Mouse (Mus musculus): ENCODE results near the gene Deup1. TPM values are rescaled to one million over a fixed set of nuclear protein-coding genes. Genes with fewer than 3 reads are reported as not detected.

Gene Deup1
- polyA plus RNA-seq, 1 experiment, result not detected

DNA sequence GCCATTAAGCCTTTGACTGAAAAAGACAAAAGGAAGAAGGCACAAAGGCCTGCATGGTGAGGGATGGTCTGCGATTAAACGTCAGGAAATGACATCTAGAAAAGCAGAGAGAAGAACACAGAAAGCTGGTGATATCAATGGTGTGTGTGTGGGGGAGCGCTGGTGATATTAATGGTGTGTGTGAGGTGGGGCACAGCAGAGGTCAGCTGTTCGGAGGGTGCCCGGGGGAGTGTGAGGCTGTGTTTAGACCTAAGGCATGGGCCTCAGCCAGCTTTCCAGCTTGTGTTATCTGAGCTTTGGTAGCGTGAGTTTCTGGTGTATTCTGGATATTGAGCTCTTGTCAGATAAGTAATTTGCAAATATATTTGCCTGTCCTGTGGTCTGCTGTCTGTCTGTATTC lies 11.3 kb downstream of the Deup1 start:
- no peaks in the 10 kb centered on the region for H3K27me3 ChIP-seq (ENCODE audit: control insufficient read depth, insufficient read depth, insufficient read length)

DNA sequence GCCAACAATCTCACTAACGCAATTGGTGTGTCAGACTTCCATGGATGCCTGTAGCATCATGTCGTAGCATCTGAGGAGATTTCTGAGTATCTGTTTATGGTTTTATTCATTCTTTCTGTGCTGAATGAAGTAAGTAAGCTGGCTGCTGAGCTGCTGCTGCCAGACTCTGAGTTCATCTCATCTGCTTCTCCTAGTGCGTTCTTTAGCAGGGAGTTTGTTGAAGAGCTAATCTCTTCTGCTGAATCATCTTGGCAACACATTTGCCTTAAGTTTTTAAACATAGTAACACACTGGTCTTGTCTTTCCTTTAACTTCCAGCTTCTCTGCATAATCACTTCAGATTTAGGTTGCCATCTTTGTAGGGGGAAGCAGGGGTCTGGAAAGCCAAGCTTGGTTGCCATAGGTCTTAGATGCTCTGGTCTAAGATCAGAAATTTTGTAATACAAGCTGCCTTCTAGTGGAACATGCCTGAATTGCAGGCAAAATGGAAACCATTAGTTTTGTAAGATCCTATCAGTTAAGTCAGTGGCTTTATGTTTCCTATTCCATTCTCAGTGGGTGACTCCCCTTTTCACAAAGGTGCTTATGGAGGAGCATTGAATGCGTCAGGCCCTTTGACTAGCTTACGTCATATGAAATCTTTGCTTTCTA lies 18.3 kb downstream of the Deup1 start:
- Histone ChIP-seq H3K79me2 (ENCODE audit: control insufficient read depth, insufficient read depth) (no peaks in the 10 kb centered on the region), H3K36me3 (ENCODE audit: control insufficient read depth, insufficient read depth) (no peaks in the 10 kb centered on the region), H3K27me3 (ENCODE audit: control insufficient read depth, insufficient read depth, insufficient read length) (no peaks in the 10 kb centered on the region), H3K4me3 (no peak overlapping the region), H3ac (ENCODE audit: control insufficient read depth, insufficient read length) (no peak overlapping the region), H3K4me2 (ENCODE audit: low read depth) (no peak overlapping the region)
- TF ChIP-seq CEBPB (IDR thresholded peaks at IDR 0.05; ENCODE audit: insufficient read depth, poor library complexity, severe bottlenecking) (no peak), MYOG (IDR thresholded peaks at IDR 0.05; ENCODE audit: control insufficient read depth in 1 of 3, insufficient read depth in 1 of 3, insufficient read length in 2 of 3, low read depth in 2 of 3) (no peak), POLR2AphosphoS2 (IDR thresholded peaks at IDR 0.05; ENCODE audit: insufficient read length, low read depth) (no peak), SRF (IDR thresholded peaks at IDR 0.05; ENCODE audit: control insufficient read depth, insufficient read length, low read depth) (no peak), REST (IDR thresholded peaks at IDR 0.05; ENCODE audit: insufficient read depth, insufficient read length) (no peak), MYOD1 (IDR thresholded peaks at IDR 0.05; ENCODE audit: control insufficient read depth in 1 of 3, insufficient read length in 2 of 3, low read depth in 2 of 3) (no peak), MAX (IDR thresholded peaks at IDR 0.05; ENCODE audit: low read depth) (no peak), TCF12 (IDR thresholded peaks at IDR 0.05; ENCODE audit: insufficient read depth, poor library complexity, severe bottlenecking) (no peak), TCF3 (IDR thresholded peaks at IDR 0.05; ENCODE audit: insufficient read length, low read depth) (no peak), E2F4 (IDR thresholded peaks at IDR 0.05; ENCODE audit: insufficient read depth) (no peak)

More for the DNA sequence above, 11.3 kb downstream of the Deup1 start:
- TF ChIP-seq TCF3 (IDR thresholded peaks at IDR 0.05; ENCODE audit: insufficient read length, low read depth), result no peak
- no peak for TF ChIP-seq REST (IDR thresholded peaks at IDR 0.05; ENCODE audit: insufficient read depth, insufficient read length)
- TF ChIP-seq MYOD1 (IDR thresholded peaks at IDR 0.05; ENCODE audit: control insufficient read depth in 1 of 3, insufficient read length in 2 of 3, low read depth in 2 of 3), result no peak
- TF ChIP-seq MYOG (IDR thresholded peaks at IDR 0.05; ENCODE audit: control insufficient read depth in 1 of 3, insufficient read depth in 1 of 3, insufficient read length in 2 of 3, low read depth in 2 of 3), result no peak
- TF ChIP-seq POLR2AphosphoS2 (IDR thresholded peaks at IDR 0.05; ENCODE audit: insufficient read length, low read depth), result no peak
- no peaks in the 10 kb centered on the region for H3K79me2 ChIP-seq (ENCODE audit: control insufficient read depth, insufficient read depth)
- no peak overlapping the region for H3K4me3 ChIP-seq
- H3ac ChIP-seq (ENCODE audit: control insufficient read depth, insufficient read length), result no peak overlapping the region
- H3K36me3 ChIP-seq (ENCODE audit: control insufficient read depth, insufficient read depth), result no peaks in the 10 kb centered on the region
- H3K4me2 ChIP-seq (ENCODE audit: low read depth), result no peak overlapping the region

GRCm38 (mm10) chr9:15607601-15608000 lies 20.1 kb downstream of the Deup1 start:
- no peak overlapping the region for H3K4me3 ChIP-seq
- H3K4me2 ChIP-seq (ENCODE audit: low read depth), result no peak overlapping the region
- no peaks in the 10 kb centered on the region for H3K36me3 ChIP-seq (ENCODE audit: control insufficient read depth, insufficient read depth)
- no peaks in the 10 kb centered on the region for H3K79me2 ChIP-seq (ENCODE audit: control insufficient read depth, insufficient read depth)
- H3K27me3 ChIP-seq (ENCODE audit: control insufficient read depth, insufficient read depth, insufficient read length), result no peaks in the 10 kb centered on the region
- H3ac ChIP-seq (ENCODE audit: control insufficient read depth, insufficient read length), result no peak overlapping the region
- no peak for TF ChIP-seq TCF3 (IDR thresholded peaks at IDR 0.05; ENCODE audit: insufficient read length, low read depth)
- no peak for TF ChIP-seq MAX (IDR thresholded peaks at IDR 0.05; ENCODE audit: low read depth)
- TF ChIP-seq POLR2AphosphoS2 (IDR thresholded peaks at IDR 0.05; ENCODE audit: insufficient read length, low read depth), result no peak
- no peak for TF ChIP-seq MYOD1 (IDR thresholded peaks at IDR 0.05; ENCODE audit: control insufficient read depth in 1 of 3, insufficient read length in 2 of 3, low read depth in 2 of 3)
- TF ChIP-seq SRF (IDR thresholded peaks at IDR 0.05; ENCODE audit: control insufficient read depth, insufficient read length, low read depth), result no peak
- TF ChIP-seq TCF12 (IDR thresholded peaks at IDR 0.05; ENCODE audit: insufficient read depth, poor library complexity, severe bottlenecking), result no peak
- no peak for TF ChIP-seq REST (IDR thresholded peaks at IDR 0.05; ENCODE audit: insufficient read depth, insufficient read length)
- no peak for TF ChIP-seq POLR2A (IDR thresholded peaks at IDR 0.05; ENCODE audit: insufficient read length, low read depth)
- no peak for TF ChIP-seq USF1 (IDR thresholded peaks at IDR 0.05; ENCODE audit: low read depth)
- no peak for TF ChIP-seq E2F4 (IDR thresholded peaks at IDR 0.05; ENCODE audit: insufficient read depth)

DNA sequence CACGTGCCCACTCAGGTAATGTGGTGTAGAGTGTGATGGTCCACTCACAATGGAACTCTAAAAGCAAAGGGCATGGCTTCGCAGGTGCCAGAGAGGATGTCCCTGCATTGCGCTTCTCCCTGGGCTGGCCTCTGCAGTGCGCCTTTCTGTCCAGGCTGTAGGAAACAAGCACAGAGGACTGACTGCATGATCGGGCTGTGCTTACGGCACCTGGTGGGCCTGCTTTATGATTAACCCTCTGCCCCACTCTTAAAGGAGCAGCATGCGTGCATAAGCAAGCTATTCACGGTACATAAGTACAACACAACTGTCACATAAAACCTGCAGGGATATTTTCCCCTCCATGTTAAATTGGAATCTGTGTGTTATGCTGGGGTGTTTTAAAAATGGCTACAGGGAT lies 24.6 kb downstream of the Deup1 start:
- no peaks in the 10 kb centered on the region for H3K36me3 ChIP-seq (ENCODE audit: control insufficient read depth, insufficient read depth)

More for the DNA sequence above, 24.6 kb downstream of the Deup1 start:
- Histone ChIP-seq H3K27me3 (ENCODE audit: control insufficient read depth, insufficient read depth, insufficient read length) (no peaks in the 10 kb centered on the region), H3K4me2 (ENCODE audit: low read depth) (no peak overlapping the region), H3ac (ENCODE audit: control insufficient read depth, insufficient read length) (no peak overlapping the region), H3K79me2 (ENCODE audit: control insufficient read depth, insufficient read depth) (no peaks in the 10 kb centered on the region), H3K4me3 (no peak overlapping the region)
- TF ChIP-seq E2F4 (IDR thresholded peaks at IDR 0.05; ENCODE audit: insufficient read depth) (no peak), TCF3 (IDR thresholded peaks at IDR 0.05; ENCODE audit: insufficient read length, low read depth) (no peak), POLR2AphosphoS2 (IDR thresholded peaks at IDR 0.05; ENCODE audit: insufficient read length, low read depth) (no peak), REST (IDR thresholded peaks at IDR 0.05; ENCODE audit: insufficient read depth, insufficient read length) (no peak), TCF12 (IDR thresholded peaks at IDR 0.05; ENCODE audit: insufficient read depth, poor library complexity, severe bottlenecking) (no peak), CEBPB (IDR thresholded peaks at IDR 0.05; ENCODE audit: insufficient read depth, poor library complexity, severe bottlenecking) (no peak), POLR2A (IDR thresholded peaks at IDR 0.05; ENCODE audit: insufficient read length, low read depth) (no peak), USF1 (IDR thresholded peaks at IDR 0.05; ENCODE audit: low read depth) (no peak), MYOD1 (IDR thresholded peaks at IDR 0.05; ENCODE audit: control insufficient read depth in 1 of 3, insufficient read length in 2 of 3, low read depth in 2 of 3) (no peak), MYOG (IDR thresholded peaks at IDR 0.05; ENCODE audit: control insufficient read depth in 1 of 3, insufficient read depth in 1 of 3, insufficient read length in 2 of 3, low read depth in 2 of 3) (no peak), SRF (IDR thresholded peaks at IDR 0.05; ENCODE audit: control insufficient read depth, insufficient read length, low read depth) (no peak), MAX (IDR thresholded peaks at IDR 0.05; ENCODE audit: low read depth) (no peak)
